Mouse (Mus musculus) hindbrain, embryonic 16.5 days (tissue): ENCODE measurements around the gene Gpr143. TPM values are rescaled to one million over a fixed set of nuclear protein-coding genes. Genes with fewer than 3 reads are reported as not detected.

ENCODE experiments used
- ATAC-seq: fragments of 200-750 bp; cut with Nextera tagmentation; 2 replicates; pipeline ENCODE4 v1.8.0; 2017; ENCODE audit warnings: moderate TSS enrichment, moderate library complexity
- H3K27ac ChIP-seq: fragments of 300-500 bp; sonication (generic); 2 replicates; pipeline ENCODE4 v1.5.1; 2014; ENCODE audit warnings: low read depth, mild to moderate bottlenecking, control low read depth, low read length, moderate library complexity
- H3K27me3 ChIP-seq: fragments of 300-500 bp; sonication (generic); replicated peaks from 2 replicates; pipeline ENCODE4 v1.6.1; 2014; ENCODE audit warnings: low read length; ENCODE audit not compliant: control insufficient read depth, insufficient read depth
- H3K36me3 ChIP-seq: fragments of 300-500 bp; sonication (generic); 2 replicates; pipeline ENCODE4 v1.6.1; 2014; ENCODE audit warnings: mild to moderate bottlenecking, low read length, moderate library complexity, mixed read lengths; ENCODE audit not compliant: control insufficient read depth, insufficient read depth
- H3K4me1 ChIP-seq: fragments of 300-500 bp; sonication (generic); 2 replicates; pipeline ENCODE4 v1.6.1; 2014; ENCODE audit warnings: low read depth, low read length; ENCODE audit not compliant: control insufficient read depth, insufficient read depth
- H3K4me2 ChIP-seq: fragments of 300-500 bp; sonication (generic); 2 replicates; pipeline ENCODE4 v1.6.1; 2014; ENCODE audit warnings: mild to moderate bottlenecking, low read length, control low read depth, moderate library complexity
- H3K4me3 ChIP-seq: fragments of 300-500 bp; sonication (generic); 2 replicates; pipeline ENCODE4 v1.5.1; 2014; ENCODE audit warnings: mild to moderate bottlenecking, low read length, control low read depth, moderate library complexity
- H3K9ac ChIP-seq: fragments of 300-500 bp; sonication (generic); 2 replicates; pipeline ENCODE4 v1.6.1; 2014; ENCODE audit warnings: low read depth, mild to moderate bottlenecking, control low read depth, low read length, moderate library complexity
- H3K9me3 ChIP-seq: fragments of 300-500 bp; sonication (generic); 2 replicates; pipeline ENCODE4 v1.6.1; 2014; ENCODE audit warnings: mild to moderate bottlenecking, low read length, moderate library complexity; ENCODE audit not compliant: control insufficient read depth
- WGBS: fragments of 180-500 bp; shearing (Covaris S2); extraction: QIAGEN DNeasy Blood & Tissue Kit; methylation state at CpG from one replicate; pipeline ENCODE4 v1.1.7; 2014; 5-methylcytosine and 5-hydroxymethylcytosine counted together
- polyA plus RNA-seq: library from polyadenylated mRNA; unstranded; fragments of >200 nt; fragmentation: Nextera tagmentation; extraction: Ambion mirVana; gene quantifications from 2 replicates; pipeline ENCODE4 v1.2.1, GENCODE M21; 2015

The Gpr143 gene
- polyA plus RNA-seq, result 0.26 and 0.34 TPM in 2 replicates

DNA sequence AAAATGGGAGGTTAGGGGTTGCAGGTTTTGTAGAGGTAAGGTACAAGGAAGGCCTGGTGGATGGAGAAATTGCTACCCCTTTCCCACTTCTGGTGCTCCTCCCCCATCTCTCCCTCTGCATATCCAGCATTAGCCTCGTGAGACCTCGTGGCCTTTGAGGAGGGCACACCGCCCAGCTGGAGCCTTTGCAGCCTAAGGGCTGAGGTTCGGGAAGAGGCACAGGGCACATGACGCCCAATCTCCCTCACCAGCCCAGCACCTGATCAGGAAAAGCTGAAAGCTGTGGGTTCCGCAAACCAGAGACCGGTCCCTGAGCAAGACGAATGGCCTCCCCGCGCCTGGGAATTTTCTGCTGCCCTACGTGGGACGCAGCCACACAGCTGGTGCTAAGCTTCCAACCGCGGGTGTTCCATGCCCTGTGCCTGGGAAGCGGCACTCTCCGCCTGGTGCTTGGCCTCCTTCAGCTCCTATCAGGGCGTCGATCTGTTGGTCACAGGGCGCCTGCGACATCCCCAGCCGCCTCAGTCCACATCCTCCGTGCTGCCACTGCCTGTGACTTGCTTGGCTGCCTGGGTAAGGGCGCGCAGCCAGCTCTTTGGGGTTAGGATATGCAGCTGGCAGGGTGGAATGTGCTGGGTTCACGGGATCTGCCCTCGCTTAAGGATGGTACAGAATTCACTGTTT lies at the start of gene Gpr143:
Gpr143 (plus strand) TSS at position 202 of the 684 bp plus-strand sequence.
- Histone ChIP-seq H3K9ac (peak within 1 kb of the TSS; percentile 56), H3K27ac (no peak within 1 kb of the TSS), H3K4me3 (peak within 1 kb of the TSS; percentile 32), H3K4me2 (peak within 1 kb of the TSS; percentile 60), H3K9me3 (no peaks in the 10 kb centered on the region), H3K27me3 (peaks cover 2% of the 10 kb centered on the region), H3K36me3 (no peaks in the 10 kb centered on the region), H3K4me1 (no peaks in the 10 kb centered on the region)
- 22% methylated on average over 26 of the region's 26 CpGs for WGBS
- ATAC-seq, result peak; percentile 52

GRCm38 (mm10) chrX:152735283-152735682 lies 46.4 kb upstream of the Gpr143 start:
- Histone ChIP-seq H3K36me3 (no peaks in the 10 kb centered on the region), H3K4me1 (no peaks in the 10 kb centered on the region), H3K27me3 (0 out of 2 replicates have a peak, but pooled peaks cover 3% of the 10 kb centered on the region), H3K4me2 (no peak overlapping the region), H3K27ac (no peak overlapping the region), H3K4me3 (no peak overlapping the region), H3K9me3 (no peaks in the 10 kb centered on the region), H3K9ac (no peak overlapping the region)
- no peak for ATAC-seq

GRCm38 (mm10) chrX:152738191-152738590 lies 43.5 kb upstream of the Gpr143 start:
- Histone ChIP-seq H3K36me3 (no peaks in the 10 kb centered on the region), H3K4me1 (no peaks in the 10 kb centered on the region), H3K9me3 (no peaks in the 10 kb centered on the region), H3K27me3 (0 out of 2 replicates have a peak, but pooled peaks cover 9% of the 10 kb centered on the region), H3K27ac (no peak overlapping the region), H3K4me3 (no peak overlapping the region), H3K4me2 (no peak overlapping the region), H3K9ac (no peak overlapping the region)
- no peak for ATAC-seq
- WGBS, result 60% methylated on average over 2 of the region's 2 CpGs

DNA sequence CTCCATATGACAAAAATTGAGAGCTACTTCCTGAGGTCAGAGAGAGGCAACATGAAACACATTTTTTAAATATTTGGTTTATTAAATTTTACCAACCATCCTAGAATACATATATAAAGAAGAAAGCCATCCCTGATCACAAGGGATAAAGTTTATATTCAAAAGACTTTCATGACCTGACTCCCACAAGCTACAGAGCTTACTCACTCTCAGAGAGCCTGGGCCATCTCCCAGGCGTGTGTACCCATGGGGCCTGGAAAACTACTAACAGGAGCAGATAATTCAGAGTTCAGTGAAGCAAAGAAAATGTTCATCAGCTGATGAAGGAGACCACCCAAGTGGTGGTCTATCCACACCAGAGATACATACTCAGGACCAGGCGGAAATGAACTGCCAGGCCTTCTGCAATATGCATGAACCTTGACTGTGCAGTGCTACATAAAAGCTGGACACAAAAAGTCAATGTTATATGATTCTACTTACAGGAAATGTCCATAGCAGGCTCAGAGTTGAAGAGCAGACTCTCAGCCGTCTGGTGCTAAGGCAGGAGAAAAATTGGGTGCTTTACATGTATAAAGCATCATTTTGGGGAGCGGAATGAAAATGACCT lies 42.9 kb upstream of the Gpr143 start:
- H3K4me3 ChIP-seq, result no peak overlapping the region
- no peaks in the 10 kb centered on the region for H3K4me1 ChIP-seq
- ATAC-seq, result no peak
- WGBS, result 76% methylated on average over 4 of the region's 4 CpGs
- H3K9ac ChIP-seq, result no peak overlapping the region
- H3K4me2 ChIP-seq, result no peak overlapping the region
- H3K27ac ChIP-seq, result no peak overlapping the region
- no peaks in the 10 kb centered on the region for H3K36me3 ChIP-seq
- H3K27me3 ChIP-seq, result 0 out of 2 replicates have a peak, but pooled peaks cover 9% of the 10 kb centered on the region
- no peaks in the 10 kb centered on the region for H3K9me3 ChIP-seq

DNA sequence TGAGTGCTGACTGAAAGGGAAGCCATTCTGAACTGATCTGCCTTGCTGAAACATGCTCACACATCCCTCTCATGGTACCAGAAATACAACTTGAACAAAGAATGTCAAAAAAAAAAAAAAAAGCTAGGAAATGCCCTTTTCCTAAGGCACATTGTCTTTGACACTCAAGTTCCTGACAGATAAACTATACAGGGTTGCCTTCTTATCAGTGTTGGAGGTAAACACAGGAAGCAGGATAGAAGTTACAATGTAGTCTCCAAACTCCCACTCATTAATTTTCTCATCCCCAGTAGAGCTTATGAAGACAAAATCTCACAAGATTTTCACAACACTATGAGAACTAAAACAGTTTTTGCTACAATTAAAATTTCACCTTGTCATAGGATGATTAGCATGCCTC lies 38.1 kb upstream of the Gpr143 start:
- Histone ChIP-seq H3K9me3 (no peaks in the 10 kb centered on the region), H3K36me3 (no peaks in the 10 kb centered on the region), H3K27me3 (0 out of 2 replicates have a peak, but pooled peaks cover 13% of the 10 kb centered on the region), H3K4me3 (no peak overlapping the region), H3K27ac (no peak overlapping the region), H3K9ac (no peak overlapping the region), H3K4me1 (no peaks in the 10 kb centered on the region), H3K4me2 (no peak overlapping the region)
- no peak for ATAC-seq

GRCm38 (mm10) chrX:152745925-152746324 lies 35.8 kb upstream of the Gpr143 start:
- no peak for ATAC-seq
- WGBS, result 48% methylated on average over 2 of the region's 2 CpGs

GRCm38 (mm10) chrX:152755819-152756218 lies 25.9 kb upstream of the Gpr143 start:
- H3K36me3 ChIP-seq, result no peaks in the 10 kb centered on the region
- no peak overlapping the region for H3K4me3 ChIP-seq
- no peaks in the 10 kb centered on the region for H3K9me3 ChIP-seq
- H3K27me3 ChIP-seq, result no peaks in the 10 kb centered on the region
- ATAC-seq, result no peak
- WGBS, result 94% methylated on average over 1 of the region's 1 CpGs
- no peaks in the 10 kb centered on the region for H3K4me1 ChIP-seq
- H3K27ac ChIP-seq, result no peak overlapping the region
- no peak overlapping the region for H3K9ac ChIP-seq
- H3K4me2 ChIP-seq, result no peak overlapping the region

More at GRCm38 (mm10) chrX:152745925-152746324, 35.8 kb upstream of the Gpr143 start:
- Histone ChIP-seq H3K9me3 (no peaks in the 10 kb centered on the region), H3K36me3 (no peaks in the 10 kb centered on the region), H3K4me2 (no peak overlapping the region), H3K4me1 (no peaks in the 10 kb centered on the region), H3K4me3 (no peak overlapping the region), H3K27ac (no peak overlapping the region), H3K27me3 (0 out of 2 replicates have a peak, but pooled peaks cover 9% of the 10 kb centered on the region), H3K9ac (no peak overlapping the region)

DNA sequence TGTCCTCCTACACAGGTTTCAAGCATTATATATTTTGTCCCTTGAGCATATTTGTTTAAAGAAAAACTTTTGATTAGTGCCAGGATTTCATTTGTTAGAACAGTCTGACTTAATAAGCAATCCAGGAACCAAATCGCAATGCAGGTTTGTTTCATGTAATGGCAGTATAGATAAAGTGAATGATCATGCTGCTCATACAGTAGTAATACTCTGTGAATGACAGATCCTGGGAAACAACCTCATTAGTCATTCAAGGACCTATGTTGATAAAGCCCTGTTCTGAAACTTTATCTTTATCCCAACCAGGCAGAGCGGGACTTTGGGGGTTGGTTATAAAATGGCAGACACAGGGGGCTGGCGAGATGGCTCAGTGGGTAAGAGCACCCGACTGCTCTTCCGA lies 25.4 kb upstream of the Gpr143 start:
- Histone ChIP-seq H3K36me3 (no peaks in the 10 kb centered on the region), H3K9ac (no peak overlapping the region), H3K4me1 (no peaks in the 10 kb centered on the region), H3K4me3 (no peak overlapping the region), H3K27me3 (no peaks in the 10 kb centered on the region), H3K4me2 (no peak overlapping the region), H3K9me3 (no peaks in the 10 kb centered on the region), H3K27ac (no peak overlapping the region)
- 94% methylated on average over 5 of the region's 5 CpGs for WGBS
- no peak for ATAC-seq

DNA sequence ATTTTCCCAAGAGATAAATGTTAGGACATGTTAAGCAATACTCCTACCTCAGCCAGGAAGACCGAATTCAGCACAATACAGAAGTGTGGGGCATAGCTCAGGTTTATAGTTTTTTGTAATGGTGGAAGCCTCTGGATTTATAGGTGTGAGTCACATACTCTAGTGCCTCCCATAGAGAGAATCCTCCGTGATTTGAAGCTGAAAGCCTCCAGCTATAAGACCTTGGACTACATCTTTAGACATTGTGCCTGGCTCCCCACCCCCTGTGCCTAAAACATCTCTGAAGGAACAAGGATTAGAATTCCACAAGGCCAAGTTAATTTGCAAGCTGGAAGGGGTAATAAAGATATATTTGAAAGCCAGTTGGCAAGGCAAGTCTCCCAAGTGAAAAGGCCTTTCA lies 19.3 kb upstream of the Gpr143 start:
- Histone ChIP-seq H3K36me3 (no peaks in the 10 kb centered on the region), H3K27me3 (no peaks in the 10 kb centered on the region), H3K4me2 (no peak overlapping the region), H3K9me3 (no peaks in the 10 kb centered on the region), H3K4me1 (no peaks in the 10 kb centered on the region), H3K27ac (no peak overlapping the region), H3K9ac (no peak overlapping the region), H3K4me3 (no peak overlapping the region)
- ATAC-seq, result no peak
- WGBS, result 53% methylated on average over 2 of the region's 2 CpGs
